Mouse (Mus musculus): ENCODE measurements around the gene Gm20821. TPM values are rescaled to one million over a fixed set of nuclear protein-coding genes. Genes with fewer than 3 reads are reported as not detected.
"Not testable (repeated sequence)": the region's sequence is repeated elsewhere in the genome, so short reads cannot be mapped to it uniquely, and the experiment has no call there.

Gene Gm20821
- total RNA-seq (2021): not detected
- long read RNA-seq, experiment 1: 0 reads
- long read RNA-seq, experiment 2: 0 reads

DNA sequence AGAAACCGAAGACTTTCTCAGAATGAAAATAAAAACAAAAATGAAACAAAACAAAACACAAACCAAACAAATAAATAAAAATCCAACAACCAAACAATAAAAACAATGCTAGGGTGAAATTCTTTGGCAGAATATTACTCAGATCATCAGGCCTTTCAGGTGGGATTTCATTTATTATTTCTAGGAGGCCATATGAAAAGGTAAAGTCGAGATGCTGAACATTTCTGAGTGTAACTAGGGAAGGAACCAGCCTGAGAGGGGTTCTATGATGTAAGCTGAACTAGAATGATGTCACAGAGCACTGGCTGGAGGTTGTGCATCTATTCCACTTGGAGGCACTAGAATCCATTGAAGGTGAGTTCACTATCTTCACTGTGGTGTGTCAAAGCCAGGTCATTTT lies at the start of gene Gm20821:
Gene Gm20821, plus strand, starts transcription at position 301 of the 400 bp plus-strand sequence.
- DNase-seq: not testable (repeated sequence)

More for the DNA sequence above, at the start of gene Gm20821:
- intact Hi-C loops (cut with DNase I; ENCODE audit: low total_unique reads): not testable (repeated sequence)

Data from gastrocnemius, postnatal 14 days (tissue).